In genomic region chr1:64897485-64897884, GRCm38 (mm10) we compare ENCODE assay signal across 19 mouse cellular contexts. TPM values are rescaled to one million over a fixed set of nuclear protein-coding genes. Genes with fewer than 3 reads are reported as not detected.
DNase-seq lines count a peak whose midpoint lies in the region; ATAC-seq and TF ChIP-seq lines count a peak whose summit lies in the region.
"Had no signal": no experiment of that assay in that cellular context is flagged by ENCODE, and none has a peak within 500 bp of the region (broad histone marks: within the 10 kb centered on the region; RNA-seq: fewer than 3 reads in every experiment).

No protein-coding gene starts in this region.

- no peak for TF ChIP-seq CTCF in brain, embryonic 14.5 days (IDR thresholded peaks at IDR 0.05; ENCODE audit: borderline replicate concordance, extremely low read depth, insufficient read depth, insufficient read length)

- H3K4me2 ChIP-seq in forebrain, embryonic 14.5 days (ENCODE audit: low read length), result no peak overlapping the region
- H3K4me2 ChIP-seq in forebrain, embryonic 15.5 days (replicated peaks), result no peak overlapping the region
- H3K4me2 ChIP-seq: embryonic facial prominence, embryonic 13.5 days; embryonic facial prominence, embryonic 15.5 days; forebrain, embryonic 13.5 days had no signal

- peak; percentile 40 for DNase-seq in forebrain, embryonic 14.5 days (ENCODE audit: low spot score)
- DNase-seq in adipocyte (ENCODE audit: low spot score), result peak; percentile 42
- DNase-seq in brain, embryonic 14.5 days (ENCODE audit: low read depth), result peak; percentile 67
- no peak for DNase-seq in layer of hippocampus, postnatal 10 days (ENCODE audit: low spot score in 2 of 2)
- DNase-seq: adrenal gland, adult 8-10 months; adrenal gland, postnatal 14 days; adrenal gland, postnatal 36 days; cerebellum, adult 11 months; cerebellum, adult 18-20 months; cerebellum, adult 8-10 months; cerebellum, adult 9-11 months; cerebellum, postnatal 14 days; cerebellum, postnatal 36 days; embryo, embryonic 11 days had no signal

- no peak overlapping the region for H3K9ac ChIP-seq in forebrain, embryonic 14.5 days (ENCODE audit: low read length)
- no peak overlapping the region for H3K9ac ChIP-seq in forebrain, embryonic 15.5 days (replicated peaks)
- H3K9ac ChIP-seq: embryonic facial prominence, embryonic 13.5 days; embryonic facial prominence, embryonic 15.5 days; forebrain, embryonic 13.5 days had no signal

- no peak overlapping the region for H3K4me3 ChIP-seq in forebrain, embryonic 14.5 days (ENCODE audit: low read depth, low read length)
- H3K4me3 ChIP-seq in forebrain, embryonic 15.5 days, result no peak overlapping the region
- H3K4me3 ChIP-seq: embryonic facial prominence, embryonic 13.5 days; embryonic facial prominence, embryonic 15.5 days; erythroblast, embryonic 14.5 days; forebrain, embryonic 13.5 days had no signal

- TF ChIP-seq POLR2A in brain, embryonic 14.5 days (IDR thresholded peaks at IDR 0.05; ENCODE audit: borderline replicate concordance, extremely low read depth, insufficient read depth, insufficient read length, poor library complexity, severe bottlenecking), result no peak

- 0 out of 2 replicates have a peak, but pooled peaks cover 4% of the 10 kb centered on the region for H3K4me1 ChIP-seq in forebrain, embryonic 14.5 days (ENCODE audit: control insufficient read depth, insufficient read depth, low read length)
- H3K4me1 ChIP-seq in forebrain, embryonic 15.5 days, result no peaks in the 10 kb centered on the region
- H3K4me1 ChIP-seq: embryonic facial prominence, embryonic 13.5 days; embryonic facial prominence, embryonic 15.5 days; forebrain, embryonic 13.5 days had no signal

- WGBS in forebrain, embryonic 14.5 days, result 64% methylated on average over 2 of the region's 2 CpGs
- 60% methylated on average over 2 of the region's 2 CpGs for WGBS in forebrain, embryonic 15.5 days

- no peak overlapping the region for H3K27ac ChIP-seq in forebrain, embryonic 14.5 days (ENCODE audit: low read depth, low read length)
- no peak overlapping the region for H3K27ac ChIP-seq in forebrain, embryonic 15.5 days (replicated peaks)
- H3K27ac ChIP-seq: embryonic facial prominence, embryonic 13.5 days; embryonic facial prominence, embryonic 15.5 days; forebrain, embryonic 13.5 days had no signal

- no peak for ATAC-seq in forebrain, embryonic 14.5 days
- ATAC-seq in forebrain, embryonic 15.5 days (replicated peaks), result no peak

- no peaks in the 10 kb centered on the region for H3K9me3 ChIP-seq in forebrain, embryonic 14.5 days (replicated peaks; ENCODE audit: control insufficient read depth, low read length)
- H3K9me3 ChIP-seq in forebrain, embryonic 15.5 days, result no peaks in the 10 kb centered on the region
- H3K9me3 ChIP-seq: embryonic facial prominence, embryonic 13.5 days; embryonic facial prominence, embryonic 15.5 days; forebrain, embryonic 13.5 days had no signal

- no peaks in the 10 kb centered on the region for H3K36me3 ChIP-seq in forebrain, embryonic 14.5 days (ENCODE audit: control insufficient read depth, insufficient read depth, low read length)
- H3K36me3 ChIP-seq in forebrain, embryonic 15.5 days, result no peaks in the 10 kb centered on the region
- H3K36me3 ChIP-seq: embryonic facial prominence, embryonic 13.5 days; embryonic facial prominence, embryonic 15.5 days had no signal

- H3K27me3 ChIP-seq in forebrain, embryonic 14.5 days (replicated peaks; ENCODE audit: control insufficient read depth, insufficient read depth, low read length), result no peaks in the 10 kb centered on the region
- no peaks in the 10 kb centered on the region for H3K27me3 ChIP-seq in forebrain, embryonic 15.5 days
- H3K27me3 ChIP-seq: embryonic facial prominence, embryonic 13.5 days; embryonic facial prominence, embryonic 15.5 days; forebrain, embryonic 13.5 days had no signal

RNA-seq across cellular contexts. Expression of gene Plekhm3, which starts 59.1 kb away (rescaled TPM):
- polyA plus RNA-seq in forebrain, embryonic 14.5 days (2014; fragmentation: Nextera tagmentation; extraction: Ambion mirVana), result 4.8 and 7.9 TPM in 2 replicates
- 10.3 and 10.9 TPM in 2 replicates for polyA plus RNA-seq in forebrain, embryonic 15.5 days (2015; fragmentation: Nextera tagmentation; extraction: Ambion mirVana)
- polyA plus RNA-seq in brain, embryonic 14.5 days (2012; rRNA removed), result 5.3 and 7.4 TPM in 2 replicates
- total RNA-seq in layer of hippocampus, postnatal 10 days (2021), result 10 to 100 TPM; 21.7 to 26.2 TPM

Comparison
In these comparisons a context has a peak if more than half of its experiments do, and no peak if none do; other contexts are left out.
1. DNase-seq: peak in forebrain, embryonic 14.5 days (single experiment), adipocyte (single experiment) and brain, embryonic 14.5 days (single experiment); none in layer of hippocampus, postnatal 10 days (0 of 2).